Mouse (Mus musculus): Measurements from ENCODE around the gene Gm17455.

- TF ChIP-seq GATA1 (IDR thresholded peaks at IDR 0.05; ENCODE audit: low read length) (no peak), TAL1 (IDR thresholded peaks at IDR 0.05; ENCODE audit: low read length) (no peak)
These were observed 17.5 kb downstream of the Gm17455 start for GRCm38 (mm10) chr10:60417041-60417440.
